Mouse (Mus musculus) ovary, postnatal 14 days (tissue): ENCODE measurements around the gene Wfdc2.

Source experiments
- DNase-seq: peaks from one replicate; pipeline ENCODE4 v3.0.0; 2022; ENCODE audit warnings: low spot score

The Wfdc2 gene

GRCm38 (mm10) chr2:164562391-164563188 is at the start of gene Wfdc2:
Gene Wfdc2, plus strand, starts transcription at chr2:164562413.
- DNase-seq, result peak; percentile 35

GRCm38 (mm10) chr2:164513389-164513788 is 48.8 kb upstream of the Wfdc2 start:
- no peak for DNase-seq

GRCm38 (mm10) chr2:164514916-164515315 is 47.3 kb upstream of the Wfdc2 start:
- DNase-seq, result no peak

GRCm38 (mm10) chr2:164515897-164516296 is 46.3 kb upstream of the Wfdc2 start:
- no peak for DNase-seq

- no peak for DNase-seq
Observed at GRCm38 (mm10) chr2:164516592-164516991, 45.6 kb upstream of the Wfdc2 start.

- DNase-seq, result peak; percentile 57
Observed at GRCm38 (mm10) chr2:164517485-164518221, 44.6 kb upstream of the Wfdc2 start.

- DNase-seq, result no peak
Observed at GRCm38 (mm10) chr2:164518266-164519170, 43.7 kb upstream of the Wfdc2 start.

- DNase-seq, result no peak
Observed at GRCm38 (mm10) chr2:164519171-164519526, 43.1 kb upstream of the Wfdc2 start.

GRCm38 (mm10) chr2:164520782-164521181 is 41.4 kb upstream of the Wfdc2 start:
- DNase-seq, result no peak

GRCm38 (mm10) chr2:164521841-164522240 is 40.4 kb upstream of the Wfdc2 start:
- DNase-seq, result no peak

GRCm38 (mm10) chr2:164522280-164522679 is 39.9 kb upstream of the Wfdc2 start:
- DNase-seq, result no peak

- no peak for DNase-seq
Observed at GRCm38 (mm10) chr2:164523301-164523773, 38.9 kb upstream of the Wfdc2 start.

GRCm38 (mm10) chr2:164528557-164528956 is 33.7 kb upstream of the Wfdc2 start:
- DNase-seq, result no peak

- peak; percentile 78 for DNase-seq
Observed at GRCm38 (mm10) chr2:164531169-164531568, 31.0 kb upstream of the Wfdc2 start.

GRCm38 (mm10) chr2:164534315-164534714 is 27.9 kb upstream of the Wfdc2 start:
- DNase-seq, result no peak

GRCm38 (mm10) chr2:164537003-164537402 is 25.2 kb upstream of the Wfdc2 start:
- no peak for DNase-seq

- DNase-seq, result no peak
Observed at GRCm38 (mm10) chr2:164540652-164541427, 21.4 kb upstream of the Wfdc2 start.

- no peak for DNase-seq
Observed at GRCm38 (mm10) chr2:164542132-164542531, 20.1 kb upstream of the Wfdc2 start.

GRCm38 (mm10) chr2:164542598-164542997 is 19.6 kb upstream of the Wfdc2 start:
- no peak for DNase-seq

GRCm38 (mm10) chr2:164543745-164544144 is 18.5 kb upstream of the Wfdc2 start:
- DNase-seq, result no peak

- DNase-seq, result no peak
Observed at GRCm38 (mm10) chr2:164544454-164545097, 17.6 kb upstream of the Wfdc2 start.
